Mouse (Mus musculus) embryonic stem cell, embryonic (primary cell): ENCODE data around the gene Zbtb2.

Experiments
- CTCF ChIA-PET, 4 experiments: fragments of 300-600 bp in 2 of 4; fragments of 350-600 bp in 2 of 4; sonication (Branson Sonifier 250); formaldehyde crosslinking; loops; one replicate each; lab custom pipeline; 2022; ENCODE audit warnings: inconsistent platforms in 2 of 4; lab: Charles Lee
- POLR2A ChIA-PET, 4 experiments: fragments of 300-600 bp in 2 of 4; fragments of 350-600 bp in 2 of 4; sonication (Branson Sonifier 250); formaldehyde crosslinking; loops; one replicate each; lab custom pipeline; 2022; ENCODE audit warnings: antibody characterized with exemption in 4 of 4, inconsistent platforms in 1 of 4; lab: Charles Lee

Gene Zbtb2

GRCm38 (mm10) chr10:4327716-4328115 is 60.2 kb downstream of the Zbtb2 start:
- ChIA-PET CTCF (no interaction called here), POLR2A (interaction anchor here in 2 of 4 experiments (0.8 to 16.7 kb wide), 17 partner anchors 8 to 84 kb away, joined by 3 to 193 read pairs (median 4); partner anchors contain the start of gene Akap12 (in 1 of the 2))

- POLR2A ChIA-PET, result interaction anchor here in 3 of 4 experiments (0.6 to 16.7 kb wide), 27 partner anchors 9 to 284 kb away, joined by 3 to 193 read pairs (median 5); partner anchors contain the start of gene Akap12 (in 1 of the 3)
- CTCF ChIA-PET, result interaction anchor here in 1 of 4 experiments (0.5 kb wide), 1 partner anchor 21 kb away, joined by 3 read pairs; no protein-coding TSS in a partner anchor
These were observed 62.3 kb downstream of the Zbtb2 start for GRCm38 (mm10) chr10:4325562-4325961.

GRCm38 (mm10) chr10:4323885-4324284 is 64.0 kb downstream of the Zbtb2 start:
- ChIA-PET POLR2A (interaction anchor here in 3 of 4 experiments (0.6 to 16.7 kb wide), 7 partner anchors 9 to 34 kb away, joined by 3 to 193 read pairs (median 13); no protein-coding TSS in a partner anchor), CTCF (no interaction called here)
